Mouse (Mus musculus): ENCODE data around the gene Fbxw21.

DNA sequence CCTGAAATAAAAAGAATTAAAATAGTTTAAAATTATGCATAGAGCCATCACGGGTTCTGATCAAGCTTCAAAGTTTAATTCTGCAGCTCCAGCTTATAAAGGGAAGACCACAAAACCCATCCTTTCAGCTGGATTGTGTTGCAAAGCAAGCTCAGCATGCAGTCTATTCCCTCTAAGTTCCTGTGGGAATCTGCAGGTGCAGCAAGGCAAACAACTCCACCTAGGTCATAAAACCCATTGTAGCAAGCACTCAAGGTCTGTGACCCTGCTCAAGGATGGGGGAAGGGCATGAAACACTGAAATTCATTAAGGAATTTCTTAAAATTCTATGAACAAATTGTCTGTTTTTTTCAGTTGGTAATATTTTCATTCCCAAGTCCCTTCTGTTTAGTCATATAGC, 15.4 kb upstream of the Fbxw21 start:
- TF ChIP-seq CTCF (IDR thresholded peaks at IDR 0.05; ENCODE audit: low read depth, low read length) (no peak), POLR2A (IDR thresholded peaks at IDR 0.05; ENCODE audit: insufficient read depth, low read length) (no peak)
